Mouse (Mus musculus) neural tube, embryonic 12.5 days (tissue): Measurements from ENCODE around the gene Hspa2. TPM values are rescaled to one million over a fixed set of nuclear protein-coding genes. Genes with fewer than 3 reads are reported as not detected.

Source experiments
- ATAC-seq: fragments of 200-750 bp; cut with Nextera tagmentation; 2 replicates; pipeline ENCODE4 v1.8.0; 2017; ENCODE audit warnings: low read depth, mild to moderate bottlenecking, moderate TSS enrichment, moderate library complexity; ENCODE audit not compliant: low FRiP score
- H3K27ac ChIP-seq: fragments of 300-500 bp; sonication (generic); 2 replicates; pipeline ENCODE4 v1.5.1; 2016
- H3K27me3 ChIP-seq: fragments of 300-500 bp; sonication (generic); replicated peaks from 2 replicates; pipeline ENCODE4 v1.6.1; 2016; ENCODE audit warnings: mild to moderate bottlenecking
- H3K36me3 ChIP-seq: fragments of 300-500 bp; sonication (generic); 2 replicates; pipeline ENCODE4 v1.6.1; 2016; ENCODE audit warnings: mild to moderate bottlenecking
- H3K4me1 ChIP-seq: fragments of 300-500 bp; sonication (generic); 2 replicates; pipeline ENCODE4 v1.6.1; 2016
- H3K4me2 ChIP-seq: fragments of 300-500 bp; sonication (generic); replicated peaks from 2 replicates; pipeline ENCODE4 v1.6.1; 2016; ENCODE audit warnings: mild to moderate bottlenecking
- H3K4me3 ChIP-seq: fragments of 300-500 bp; sonication (generic); 2 replicates; pipeline ENCODE4 v1.5.1; 2016
- H3K9ac ChIP-seq: fragments of 300-500 bp; sonication (generic); 2 replicates; pipeline ENCODE4 v1.6.1; 2016; ENCODE audit warnings: mild to moderate bottlenecking
- H3K9me3 ChIP-seq: fragments of 300-500 bp; sonication (generic); 2 replicates; pipeline ENCODE4 v1.6.1; 2016; ENCODE audit warnings: mild to moderate bottlenecking
- WGBS: fragments of 180-500 bp; shearing (Covaris S2); methylation state at CpG from one replicate; pipeline ENCODE4 v1.1.7; 2016; 5-methylcytosine and 5-hydroxymethylcytosine counted together
- polyA plus RNA-seq: library from polyadenylated mRNA; unstranded; fragments of >200 nt; fragmentation: Nextera tagmentation; extraction: Ambion mirVana; gene quantifications from 2 replicates; pipeline ENCODE4 v1.2.1, GENCODE M21; 2016

Gene Hspa2
- polyA plus RNA-seq, 1 experiment from 2014 or later = 5.2 TPM

GRCm38 (mm10) chr12:76388794-76389193 is 15.2 kb upstream of the Hspa2 start:
- no peak overlapping the region for H3K4me3 ChIP-seq
- peaks cover 20% of the 10 kb centered on the region for H3K36me3 ChIP-seq
- H3K9me3 ChIP-seq = no peaks in the 10 kb centered on the region
- no peak for ATAC-seq
- peaks cover 2% of the 10 kb centered on the region; the same call in 1 of the 2 replicates for H3K4me1 ChIP-seq
- no peak overlapping the region for H3K9ac ChIP-seq
- no peak overlapping the region for H3K4me2 ChIP-seq
- no peak overlapping the region for H3K27ac ChIP-seq
- 77% methylated on average over 11 of the region's 11 CpGs for WGBS
- H3K27me3 ChIP-seq = no peaks in the 10 kb centered on the region

- ATAC-seq = no peak
- Histone ChIP-seq H3K4me3 (no peak overlapping the region), H3K9ac (no peak overlapping the region), H3K27ac (no peak overlapping the region), H3K27me3 (no peaks in the 10 kb centered on the region), H3K4me1 (peaks cover 2% of the 10 kb centered on the region; the same call in 1 of the 2 replicates), H3K4me2 (no peak overlapping the region), H3K9me3 (no peaks in the 10 kb centered on the region), H3K36me3 (peaks cover 4% of the 10 kb centered on the region)
- 87% methylated on average over 3 of the region's 3 CpGs for WGBS
These were observed 12.2 kb upstream of the Hspa2 start for GRCm38 (mm10) chr12:76391595-76392271.

- Histone ChIP-seq H3K9ac (no peak overlapping the region), H3K4me1 (peaks cover 2% of the 10 kb centered on the region; the same call in 1 of the 2 replicates), H3K27ac (no peak overlapping the region), H3K36me3 (no peaks in the 10 kb centered on the region), H3K4me3 (no peak overlapping the region), H3K9me3 (no peaks in the 10 kb centered on the region), H3K4me2 (no peak overlapping the region), H3K27me3 (no peaks in the 10 kb centered on the region)
- no peak for ATAC-seq
- 86% methylated on average over 5 of the region's 5 CpGs for WGBS
These were observed 11.0 kb upstream of the Hspa2 start for GRCm38 (mm10) chr12:76392979-76393378.

GRCm38 (mm10) chr12:76397281-76397680 is 6.7 kb upstream of the Hspa2 start:
- H3K27ac ChIP-seq = no peak overlapping the region
- WGBS = 83% methylated on average over 5 of the region's 5 CpGs
- H3K4me1 ChIP-seq = no peaks in the 10 kb centered on the region
- H3K4me3 ChIP-seq = no peak overlapping the region
- no peak overlapping the region for H3K9ac ChIP-seq
- no peaks in the 10 kb centered on the region for H3K36me3 ChIP-seq
- H3K4me2 ChIP-seq = no peak overlapping the region
- H3K9me3 ChIP-seq = no peaks in the 10 kb centered on the region
- H3K27me3 ChIP-seq = no peaks in the 10 kb centered on the region
- no peak for ATAC-seq

- Histone ChIP-seq H3K4me3 (no peak overlapping the region), H3K27me3 (peaks cover 29% of the 10 kb centered on the region), H3K27ac (no peak overlapping the region), H3K4me2 (no peak overlapping the region), H3K4me1 (peaks cover 20% of the 10 kb centered on the region), H3K36me3 (no peaks in the 10 kb centered on the region), H3K9me3 (no peaks in the 10 kb centered on the region), H3K9ac (no peak overlapping the region)
- ATAC-seq = no peak
- WGBS = 60% methylated on average over 3 of the region's 3 CpGs
These were observed 2.3 kb upstream of the Hspa2 start for GRCm38 (mm10) chr12:76401674-76402073.

- ATAC-seq = peak; percentile 92
These were observed 738 bp upstream of the Hspa2 start for GRCm38 (mm10) chr12:76402991-76403885.

GRCm38 (mm10) chr12:76404836-76405182 is 833 bp downstream of the Hspa2 start:
- Histone ChIP-seq H3K4me2 (peak overlapping the region; percentile 80), H3K9ac (no peak overlapping the region), H3K9me3 (no peaks in the 10 kb centered on the region), H3K4me3 (peak overlapping the region; percentile 63), H3K36me3 (no peaks in the 10 kb centered on the region), H3K27me3 (peaks cover 40% of the 10 kb centered on the region), H3K4me1 (peaks cover 20% of the 10 kb centered on the region), H3K27ac (no peak overlapping the region)
- 8% methylated on average over 20 of the region's 20 CpGs for WGBS
- no peak for ATAC-seq

More at GRCm38 (mm10) chr12:76402991-76403885, 738 bp upstream of the Hspa2 start:
- no peak overlapping the region for H3K27ac ChIP-seq
- peaks cover 40% of the 10 kb centered on the region for H3K27me3 ChIP-seq
- peaks cover 20% of the 10 kb centered on the region for H3K4me1 ChIP-seq
- under 1% methylated on average over 54 of the region's 54 CpGs for WGBS
- H3K36me3 ChIP-seq = no peaks in the 10 kb centered on the region
- H3K4me2 ChIP-seq = peak overlapping the region; percentile 80
- H3K9me3 ChIP-seq = no peaks in the 10 kb centered on the region
- H3K4me3 ChIP-seq = peak overlapping the region; percentile 63
- H3K9ac ChIP-seq = peak overlapping the region; percentile 56

GRCm38 (mm10) chr12:76405183-76405970 is 1.4 kb downstream of the Hspa2 start:
- Histone ChIP-seq H3K27ac (no peak overlapping the region), H3K9ac (no peak overlapping the region), H3K4me1 (peaks cover 20% of the 10 kb centered on the region), H3K9me3 (no peaks in the 10 kb centered on the region), H3K27me3 (peaks cover 40% of the 10 kb centered on the region), H3K4me3 (0 out of 2 replicates have a peak overlapping the region, but pooled peaks have one; percentile 63), H3K4me2 (peak overlapping the region; percentile 80), H3K36me3 (no peaks in the 10 kb centered on the region)
- ATAC-seq = no peak
- 4% methylated on average over 64 of the region's 64 CpGs for WGBS

- H3K36me3 ChIP-seq = no peaks in the 10 kb centered on the region
- 4% methylated on average over 23 of the region's 23 CpGs for WGBS
- peak overlapping the region; percentile 80 for H3K4me2 ChIP-seq
- no peak for ATAC-seq
- H3K9me3 ChIP-seq = no peaks in the 10 kb centered on the region
- peaks cover 40% of the 10 kb centered on the region for H3K27me3 ChIP-seq
- H3K27ac ChIP-seq = no peak overlapping the region
- no peak overlapping the region for H3K4me3 ChIP-seq
- peaks cover 20% of the 10 kb centered on the region for H3K4me1 ChIP-seq
- no peak overlapping the region for H3K9ac ChIP-seq
These were observed 2.0 kb downstream of the Hspa2 start for GRCm38 (mm10) chr12:76405971-76406370.

GRCm38 (mm10) chr12:76407184-76407583 is 3.2 kb downstream of the Hspa2 start:
- Histone ChIP-seq H3K4me3 (no peak overlapping the region), H3K9me3 (no peaks in the 10 kb centered on the region), H3K4me2 (no peak overlapping the region), H3K27ac (no peak overlapping the region), H3K27me3 (peaks cover 40% of the 10 kb centered on the region), H3K4me1 (peaks cover 20% of the 10 kb centered on the region), H3K36me3 (no peaks in the 10 kb centered on the region), H3K9ac (no peak overlapping the region)
- WGBS = 43% methylated on average over 1 of the region's 1 CpGs
- ATAC-seq = no peak

GRCm38 (mm10) chr12:76409166-76409565 is 5.2 kb downstream of the Hspa2 start:
- H3K27ac ChIP-seq = no peak overlapping the region
- WGBS = 69% methylated on average over 4 of the region's 4 CpGs

More at GRCm38 (mm10) chr12:76409166-76409565, 5.2 kb downstream of the Hspa2 start:
- H3K4me3 ChIP-seq = no peak overlapping the region
- H3K36me3 ChIP-seq = no peaks in the 10 kb centered on the region
- no peak for ATAC-seq
- peaks cover 33% of the 10 kb centered on the region for H3K27me3 ChIP-seq
- no peak overlapping the region for H3K4me2 ChIP-seq
- H3K4me1 ChIP-seq = peaks cover 15% of the 10 kb centered on the region
- no peaks in the 10 kb centered on the region for H3K9me3 ChIP-seq
- no peak overlapping the region for H3K9ac ChIP-seq
